Mouse (Mus musculus): ENCODE data around the gene Mgea5.

GRCm38 (mm10) chr19:45804593-45805368 lies 21.1 kb upstream of the Mgea5 start:
- TF ChIP-seq TAL1 (IDR thresholded peaks at IDR 0.05; ENCODE audit: low read length) (no peak), GATA1 (IDR thresholded peaks at IDR 0.05; ENCODE audit: low read length) (no peak)
